ENCODE assay signal across 21 mouse cellular contexts in the genomic region with DNA sequence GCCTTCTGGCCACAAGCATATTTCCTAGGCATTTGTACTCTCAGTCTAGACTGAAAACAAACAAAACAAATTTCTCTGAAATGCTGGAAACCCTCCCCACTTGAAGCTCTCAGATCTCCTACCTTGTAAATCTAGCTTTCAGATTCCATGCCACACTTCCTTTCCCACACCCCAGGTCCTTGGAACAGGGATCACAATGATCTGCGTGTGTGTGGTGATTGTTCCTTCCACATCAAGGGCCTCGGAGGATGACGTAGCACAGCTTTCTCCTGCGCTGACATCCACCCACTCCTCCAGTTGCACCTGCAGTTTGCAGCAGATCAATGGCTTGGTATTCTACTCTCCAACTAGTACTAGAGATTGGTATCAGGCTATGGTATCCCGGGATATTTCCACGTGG.
DNase-seq lines count a peak whose midpoint lies in the region; ATAC-seq and TF ChIP-seq lines count a peak whose summit lies in the region.
"Had no signal": no experiment of that assay in that cellular context is flagged by ENCODE, and none has a peak within 500 bp of the region (broad histone marks: within the 10 kb centered on the region; RNA-seq: fewer than 3 reads in every experiment).

No protein-coding gene starts in this region.

- peak; percentile 66 for DNase-seq in heart, adult 11 months
- DNase-seq in heart, postnatal 25 days (ENCODE audit: low spot score) = no peak
- peak; percentile 77 for DNase-seq in lung, postnatal 0 days (ENCODE audit: low spot score)
- no peak for DNase-seq in lung, postnatal 14 days
- DNase-seq: adrenal gland, adult 2 months; adrenal gland, adult 8-10 months; adrenal gland, postnatal 10 days; adrenal gland, postnatal 14 days; adrenal gland, postnatal 25 days; adrenal gland, postnatal 36 days; B cell, adult 2 months; cerebellum, adult 11 months; cerebellum, adult 11-12 months; cerebellum, adult 18-20 months had no signal

- H3K27me3 ChIP-seq in lung, postnatal 0 days (replicated peaks; ENCODE audit: insufficient read depth, low read length) = no peaks in the 10 kb centered on the region
- peaks cover 3% of the 10 kb centered on the region for H3K27me3 ChIP-seq in megakaryocyte, embryonic 14.5 days (replicated peaks)
- H3K27me3 ChIP-seq: CH12.LX, Patski had no signal

- ATAC-seq in lung, postnatal 0 days = peak; percentile 59
- no peak for ATAC-seq in megakaryocyte, adult 5-6 weeks (ENCODE audit: poor library complexity, severe bottlenecking)
- ATAC-seq: activated CD4-positive, CD25-positive, alpha-beta regulatory T cell, adult 4 months; CD4-positive, CD25-positive, alpha-beta regulatory T cell, adult 4 months; Patski had no signal

- 47% methylated on average over 6 of the region's 6 CpGs for WGBS in lung, postnatal 0 days

- TF ChIP-seq CTCF in lung, postnatal 0 days (IDR thresholded peaks at IDR 0.05) = no peak

- intact Hi-C loops in heart, postnatal 25 days (cut with DNase I) = no loop called here

- no peaks in the 10 kb centered on the region for H3K36me3 ChIP-seq in lung, postnatal 0 days (ENCODE audit: insufficient read depth, low read length)
- no peaks in the 10 kb centered on the region for H3K36me3 ChIP-seq in megakaryocyte, embryonic 14.5 days (replicated peaks; ENCODE audit: low read length)
- H3K36me3 ChIP-seq: G1E had no signal

- peak overlapping the region; percentile 26; the same call in 1 of the 2 replicates for H3K27ac ChIP-seq in lung, postnatal 0 days (ENCODE audit: low read length)

- peak; percentile 99 for TF ChIP-seq EP300 in lung, postnatal 0 days (IDR thresholded peaks at IDR 0.05)

- H3K9me3 ChIP-seq in lung, postnatal 0 days (ENCODE audit: low read length) = no peaks in the 10 kb centered on the region
- no peaks in the 10 kb centered on the region for H3K9me3 ChIP-seq in megakaryocyte, embryonic 14.5 days

- no peak overlapping the region for H3K9ac ChIP-seq in lung, postnatal 0 days (replicated peaks; ENCODE audit: low read depth)

- H3K4me2 ChIP-seq in lung, postnatal 0 days (replicated peaks; ENCODE audit: low read depth, low read length) = no peak overlapping the region

- peaks cover 4% of the 10 kb centered on the region for H3K4me1 ChIP-seq in lung, postnatal 0 days (ENCODE audit: insufficient read depth, low read depth, low read length)
- H3K4me1 ChIP-seq in megakaryocyte, embryonic 14.5 days = peaks cover 19% of the 10 kb centered on the region

- no peak overlapping the region for H3K4me3 ChIP-seq in lung, postnatal 0 days (ENCODE audit: low read depth, low read length)
- peak overlapping the region; percentile 25 for H3K4me3 ChIP-seq in megakaryocyte, embryonic 14.5 days (replicated peaks)

Comparison
In these comparisons a context has a peak if more than half of its experiments do, and no peak if none do; other contexts are left out.
1. DNase-seq: peak in heart, adult 11 months (single experiment) and lung, postnatal 0 days (single experiment); none in heart, postnatal 25 days (single experiment) and lung, postnatal 14 days (single experiment).